Mouse (Mus musculus): Measurements from ENCODE around the gene Rasgef1a. TPM values are rescaled to one million over a fixed set of nuclear protein-coding genes. Genes with fewer than 3 reads are reported as not detected.

Rasgef1a gene
- polyA plus RNA-seq, 1 experiment from 2014 or later, result 0.33 TPM

DNA sequence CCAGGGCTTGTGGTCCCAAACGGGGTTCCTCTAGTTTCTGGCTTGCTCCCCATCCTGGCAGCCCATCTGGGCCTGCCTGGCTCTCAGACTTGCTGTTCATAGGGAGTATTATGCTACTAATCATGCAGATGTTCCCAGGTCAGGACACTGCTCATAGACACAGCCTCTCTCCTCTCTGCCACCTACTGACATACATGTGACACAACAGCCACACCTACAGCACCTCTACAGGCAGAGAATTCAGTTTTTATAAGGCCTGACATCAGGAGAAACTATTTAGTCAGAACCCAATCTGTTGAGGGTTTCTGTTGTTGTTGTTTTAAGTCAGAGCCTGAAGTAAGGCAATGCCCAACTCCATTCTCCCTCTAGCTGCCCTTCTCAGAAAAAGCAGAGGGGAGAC is 100.6 kb downstream of the Rasgef1a start:
- Histone ChIP-seq H3K27me3 (replicated peaks) (no peaks in the 10 kb centered on the region), H3K4me3 (replicated peaks) (no peak overlapping the region), H3K27ac (no peak overlapping the region), H3K9ac (no peak overlapping the region), H3K9me3 (no peaks in the 10 kb centered on the region), H3K36me3 (0 out of 2 replicates have a peak, but pooled peaks cover 2% of the 10 kb centered on the region), H3K4me2 (replicated peaks) (no peak overlapping the region), H3K4me1 (replicated peaks) (no peaks in the 10 kb centered on the region)
- WGBS, result 68% methylated on average over 1 of the region's 1 CpGs
- ATAC-seq, result no peak

DNA sequence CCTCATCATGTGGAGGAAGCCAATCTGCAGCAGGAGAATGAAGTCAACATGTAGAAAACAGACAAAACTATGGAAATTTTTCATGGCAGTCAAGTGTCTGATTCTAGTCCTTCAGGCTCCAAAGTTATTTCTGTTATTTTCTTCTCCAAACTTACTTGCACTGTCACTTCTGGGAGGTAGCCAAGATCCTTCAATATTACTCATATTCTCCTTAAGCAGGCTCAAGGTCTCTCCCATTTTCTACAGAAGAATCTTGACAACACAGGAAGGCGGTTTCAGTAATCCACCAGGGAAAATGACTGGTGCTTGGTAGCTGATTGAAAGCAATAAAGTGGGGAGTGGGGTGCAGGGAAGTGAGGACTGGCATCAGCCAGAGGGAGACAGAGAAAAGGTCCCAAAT is 111.5 kb downstream of the Rasgef1a start:
- H3K36me3 ChIP-seq, result 0 out of 2 replicates have a peak, but pooled peaks cover 3% of the 10 kb centered on the region
- no peak for ATAC-seq
- H3K4me1 ChIP-seq (replicated peaks), result no peaks in the 10 kb centered on the region
- no peak overlapping the region for H3K4me3 ChIP-seq (replicated peaks)
- WGBS, result 76% methylated on average over 1 of the region's 1 CpGs
- H3K9me3 ChIP-seq, result no peaks in the 10 kb centered on the region
- no peak overlapping the region for H3K9ac ChIP-seq
- no peak overlapping the region for H3K27ac ChIP-seq
- no peak overlapping the region for H3K4me2 ChIP-seq (replicated peaks)
- no peaks in the 10 kb centered on the region for H3K27me3 ChIP-seq (replicated peaks)

DNA sequence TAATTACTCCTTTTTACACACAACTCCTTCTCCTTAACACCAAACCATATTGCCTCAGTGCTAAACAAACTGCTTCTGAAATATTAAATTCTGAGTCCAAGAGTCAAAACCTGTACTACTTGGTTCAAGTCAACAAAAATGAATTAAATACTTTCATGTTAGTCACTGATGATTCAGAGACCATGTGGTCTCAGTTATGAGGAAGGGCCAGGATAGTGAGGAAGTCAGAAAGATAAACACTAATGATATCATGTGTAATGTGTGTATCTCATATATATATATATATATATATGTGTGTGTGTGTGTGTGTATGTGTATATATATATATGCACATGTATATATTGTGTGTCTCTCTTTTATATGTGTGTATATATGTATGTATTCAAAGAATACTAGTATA is 115.3 kb downstream of the Rasgef1a start:
- H3K4me2 ChIP-seq (replicated peaks), result no peak overlapping the region
- no peak overlapping the region for H3K9ac ChIP-seq
- no peak for ATAC-seq
- no peak overlapping the region for H3K27ac ChIP-seq
- no peak overlapping the region for H3K4me3 ChIP-seq (replicated peaks)
- no peaks in the 10 kb centered on the region for H3K9me3 ChIP-seq
- no peaks in the 10 kb centered on the region for H3K4me1 ChIP-seq (replicated peaks)
- H3K27me3 ChIP-seq (replicated peaks), result no peaks in the 10 kb centered on the region
- 0 out of 2 replicates have a peak, but pooled peaks cover 3% of the 10 kb centered on the region for H3K36me3 ChIP-seq

DNA sequence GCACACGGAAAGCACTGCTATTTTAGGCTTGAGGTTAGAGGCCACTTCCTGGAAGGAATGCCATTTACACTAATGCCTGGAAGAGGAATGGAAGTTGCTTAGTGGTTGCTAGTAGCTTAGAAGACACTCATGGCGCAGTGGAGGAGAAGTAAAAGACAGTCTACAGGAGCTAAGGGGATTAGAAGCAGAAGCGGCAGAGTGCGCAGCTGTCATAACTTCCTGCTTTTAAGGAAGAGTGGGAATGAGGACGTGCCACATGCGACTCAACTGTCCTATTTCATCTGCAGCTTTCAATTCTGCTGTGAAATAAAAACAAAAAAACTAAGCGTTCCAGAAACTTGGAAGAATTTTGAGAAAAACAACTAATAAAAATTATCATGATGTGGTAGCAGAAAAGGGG is 116.0 kb downstream of the Rasgef1a start:
- no peak for ATAC-seq
- H3K27ac ChIP-seq, result no peak overlapping the region

DNA sequence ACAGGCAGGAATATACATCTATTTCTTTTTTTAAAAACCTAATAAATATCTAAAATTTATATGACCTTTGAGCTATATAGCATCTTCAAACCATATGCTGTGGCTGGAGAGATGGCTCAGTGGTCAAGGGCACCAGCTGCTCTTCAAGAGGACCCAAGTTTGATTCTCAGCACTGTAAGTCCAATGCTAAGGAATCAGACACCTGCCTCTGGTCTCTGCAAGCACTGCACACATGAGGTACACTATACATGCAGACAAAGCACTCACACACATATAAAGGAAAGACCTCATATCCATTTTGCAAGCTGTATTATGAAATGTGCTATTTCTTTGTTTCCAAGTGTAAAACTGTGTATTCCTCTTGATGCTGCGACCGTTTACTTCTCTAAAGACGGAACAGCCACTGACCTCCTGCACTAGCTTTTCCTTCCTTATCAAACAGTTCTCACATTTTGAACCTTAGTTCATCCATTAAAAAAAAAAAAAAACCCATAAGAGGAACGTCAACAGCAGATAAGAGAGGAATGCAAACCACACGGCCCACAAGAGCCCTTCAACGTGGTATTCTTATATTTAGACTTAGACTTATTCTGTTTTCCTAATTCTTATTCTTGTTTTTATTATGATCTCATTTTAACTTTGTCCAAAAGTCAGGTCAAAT is 116.7 kb downstream of the Rasgef1a start:
- no peak overlapping the region for H3K4me2 ChIP-seq (replicated peaks)
- no peak overlapping the region for H3K27ac ChIP-seq
- WGBS, result 53% methylated on average over 6 of the region's 6 CpGs
- 0 out of 2 replicates have a peak, but pooled peaks cover 2% of the 10 kb centered on the region for H3K36me3 ChIP-seq
- no peak overlapping the region for H3K9ac ChIP-seq
- ATAC-seq, result no peak
- H3K27me3 ChIP-seq (replicated peaks), result no peaks in the 10 kb centered on the region
- H3K9me3 ChIP-seq, result no peaks in the 10 kb centered on the region
- H3K4me3 ChIP-seq (replicated peaks), result no peak overlapping the region
- H3K4me1 ChIP-seq (replicated peaks), result no peaks in the 10 kb centered on the region

More for the DNA sequence above, 116.0 kb downstream of the Rasgef1a start:
- no peaks in the 10 kb centered on the region for H3K4me1 ChIP-seq (replicated peaks)
- no peak overlapping the region for H3K9ac ChIP-seq
- WGBS, result 69% methylated on average over 7 of the region's 7 CpGs
- H3K27me3 ChIP-seq (replicated peaks), result no peaks in the 10 kb centered on the region
- H3K4me3 ChIP-seq (replicated peaks), result no peak overlapping the region
- H3K9me3 ChIP-seq, result no peaks in the 10 kb centered on the region
- H3K4me2 ChIP-seq (replicated peaks), result no peak overlapping the region
- 0 out of 2 replicates have a peak, but pooled peaks cover 3% of the 10 kb centered on the region for H3K36me3 ChIP-seq

DNA sequence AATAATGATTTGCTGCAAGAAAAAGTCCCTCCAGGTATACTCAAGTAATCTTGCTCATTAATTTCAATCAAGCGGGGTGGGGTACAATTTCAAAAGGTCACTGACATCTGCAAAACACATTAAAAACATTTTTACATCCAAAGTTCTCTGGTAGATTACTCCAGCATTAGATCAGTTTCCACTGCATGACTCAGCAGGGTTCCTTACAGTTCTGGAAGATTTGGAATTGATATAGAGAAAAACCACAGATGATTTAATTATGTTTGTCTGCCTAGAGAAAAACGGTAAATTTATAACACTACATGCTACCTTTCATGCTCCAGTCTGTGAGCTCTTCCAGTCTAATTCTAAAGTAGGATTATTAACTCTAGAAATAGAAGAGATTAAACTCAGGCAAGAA is 118.8 kb downstream of the Rasgef1a start:
- 80% methylated on average over 2 of the region's 2 CpGs for WGBS

DNA sequence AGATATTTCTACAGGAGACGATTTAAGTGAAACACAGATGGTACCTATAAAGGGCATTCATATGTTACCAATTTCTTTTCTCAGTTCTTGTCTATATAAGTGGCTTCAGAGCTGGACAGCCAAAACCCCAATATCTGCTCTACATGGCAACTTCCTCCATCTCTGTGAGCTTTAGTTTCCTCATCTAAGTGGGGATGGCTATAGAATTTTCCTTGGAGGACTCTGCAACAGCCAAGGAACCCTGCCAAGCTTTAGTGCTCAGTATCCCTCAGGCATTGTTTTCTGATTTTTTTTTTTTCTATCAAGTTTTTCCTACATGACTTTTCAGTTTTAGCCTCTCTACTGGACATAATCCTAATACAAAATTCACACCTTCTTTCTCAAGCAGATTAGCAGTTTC is 123.2 kb downstream of the Rasgef1a start:
- H3K4me2 ChIP-seq (replicated peaks), result no peak overlapping the region
- ATAC-seq, result no peak
- H3K4me3 ChIP-seq (replicated peaks), result no peak overlapping the region
- no peak overlapping the region for H3K27ac ChIP-seq
- H3K4me1 ChIP-seq (replicated peaks), result no peaks in the 10 kb centered on the region
- 87% methylated on average over 1 of the region's 1 CpGs for WGBS
- no peaks in the 10 kb centered on the region for H3K36me3 ChIP-seq
- H3K27me3 ChIP-seq (replicated peaks), result no peaks in the 10 kb centered on the region
- no peaks in the 10 kb centered on the region for H3K9me3 ChIP-seq
- no peak overlapping the region for H3K9ac ChIP-seq

More for the DNA sequence above, 118.8 kb downstream of the Rasgef1a start:
- H3K36me3 ChIP-seq, result no peaks in the 10 kb centered on the region
- H3K4me3 ChIP-seq (replicated peaks), result no peak overlapping the region
- no peak for ATAC-seq
- no peaks in the 10 kb centered on the region for H3K4me1 ChIP-seq (replicated peaks)
- H3K4me2 ChIP-seq (replicated peaks), result no peak overlapping the region
- no peak overlapping the region for H3K9ac ChIP-seq
- H3K27me3 ChIP-seq (replicated peaks), result no peaks in the 10 kb centered on the region
- H3K9me3 ChIP-seq, result no peaks in the 10 kb centered on the region
- H3K27ac ChIP-seq, result no peak overlapping the region

DNA sequence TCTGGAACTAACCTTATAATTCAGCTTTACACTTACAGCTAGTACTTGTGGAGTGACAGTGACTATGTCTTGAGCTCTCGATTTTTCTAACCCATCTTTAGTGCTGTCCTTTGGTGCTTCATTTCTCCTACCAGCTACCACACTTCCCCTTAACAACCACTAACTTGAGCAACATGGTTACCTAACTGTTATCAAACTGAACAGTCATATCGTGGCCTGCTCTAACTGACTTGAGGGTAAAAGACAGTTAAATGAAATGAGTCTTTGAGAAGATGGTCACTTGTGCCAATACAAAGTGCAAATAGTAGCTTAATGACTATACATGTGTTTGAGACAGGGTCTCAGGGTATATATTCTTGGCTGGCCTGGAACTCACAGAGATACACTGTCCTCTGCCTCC is 125.9 kb downstream of the Rasgef1a start:
- Histone ChIP-seq H3K27me3 (replicated peaks) (no peaks in the 10 kb centered on the region), H3K4me2 (replicated peaks) (no peak overlapping the region), H3K9ac (no peak overlapping the region), H3K4me3 (replicated peaks) (no peak overlapping the region), H3K9me3 (no peaks in the 10 kb centered on the region), H3K4me1 (replicated peaks) (no peaks in the 10 kb centered on the region), H3K36me3 (no peaks in the 10 kb centered on the region), H3K27ac (no peak overlapping the region)
- WGBS, result 69% methylated on average over 2 of the region's 2 CpGs
- no peak for ATAC-seq

DNA sequence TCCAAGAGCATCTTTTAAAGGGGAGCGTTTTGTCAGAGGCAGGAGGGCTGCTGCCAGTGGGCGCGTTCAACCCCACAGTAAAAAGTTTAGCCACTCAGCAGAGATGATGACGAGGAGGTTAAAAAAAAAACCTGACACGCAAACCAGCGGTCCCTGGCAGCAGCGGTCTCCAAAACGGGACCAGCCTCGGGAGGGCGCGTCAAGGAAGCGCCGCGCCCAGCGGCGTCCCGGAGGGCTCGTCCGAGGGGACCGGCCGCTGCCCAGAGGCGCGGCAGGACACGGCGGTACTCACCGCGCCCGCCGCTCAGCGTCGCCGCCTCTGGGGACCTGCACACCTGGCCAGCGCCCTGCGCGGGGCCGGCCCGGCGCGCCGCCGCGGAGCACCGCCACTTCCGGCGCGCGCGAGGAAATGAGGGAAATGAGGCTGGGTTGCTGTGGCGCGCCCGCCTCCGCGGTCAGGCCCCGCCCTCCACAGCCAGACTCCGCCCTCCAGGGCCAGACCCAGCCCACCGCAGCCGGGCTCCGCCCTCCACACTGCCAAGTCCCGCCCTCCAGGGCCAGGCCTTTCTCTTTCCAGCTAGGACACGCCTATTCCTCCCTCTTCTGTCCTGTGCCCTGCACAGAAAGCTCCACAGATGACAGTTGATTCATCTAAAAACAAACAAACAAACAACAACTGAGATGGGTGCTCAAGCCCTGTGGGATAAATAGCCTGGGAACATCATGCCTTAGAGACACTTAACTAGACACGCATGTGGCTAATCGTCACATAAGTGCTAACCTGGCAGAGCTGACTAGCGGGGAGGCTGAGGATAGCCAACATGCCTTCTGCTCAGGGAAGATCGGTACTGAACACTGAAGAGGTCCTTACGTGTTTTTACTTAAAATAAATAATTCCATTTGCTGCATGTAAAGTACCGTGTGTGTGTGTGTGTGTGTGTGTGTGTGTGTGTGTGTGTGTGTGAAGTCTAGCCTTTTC is 127.8 kb downstream of the Rasgef1a start, which contains the start of gene Csgalnact2:
Gene Csgalnact2, minus strand, starts transcription at position 410 of the 979 bp plus-strand sequence.
- Histone ChIP-seq H3K4me2 (replicated peaks) (peak within 1 kb of the TSS; percentile 60), H3K4me1 (replicated peaks) (no peaks in the 10 kb centered on the region), H3K4me3 (replicated peaks) (peak within 1 kb of the TSS; percentile 84), H3K36me3 (no peaks in the 10 kb centered on the region), H3K9me3 (no peaks in the 10 kb centered on the region), H3K27ac (peak within 1 kb of the TSS; percentile 61; the same call in 1 of the 2 replicates), H3K27me3 (replicated peaks) (no peaks in the 10 kb centered on the region), H3K9ac (peak within 1 kb of the TSS; percentile 71)
- 5% methylated on average over 66 of the region's 66 CpGs for WGBS
- ATAC-seq, result peak; percentile 100

DNA sequence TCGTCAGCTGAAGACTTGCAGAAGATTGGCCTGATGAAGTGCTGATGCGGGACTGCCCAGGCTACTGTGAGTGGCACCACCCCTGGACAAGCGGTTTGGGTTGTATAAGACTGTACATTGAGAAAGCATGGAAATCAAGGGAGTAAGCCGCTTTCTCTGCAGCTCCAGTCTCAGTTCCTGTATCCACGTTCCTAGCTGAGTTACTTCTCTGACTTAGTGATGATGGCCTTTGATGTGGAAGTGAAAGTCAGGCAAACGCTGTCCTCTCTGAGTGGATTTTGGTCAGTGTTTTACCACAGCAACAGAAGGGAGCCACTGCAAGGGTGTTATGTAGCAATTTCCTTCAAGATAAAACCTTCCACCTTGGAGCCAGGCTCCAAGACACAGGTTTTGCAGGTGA is 129.7 kb downstream of the Rasgef1a start:
- H3K9ac ChIP-seq, result no peak overlapping the region
- H3K27ac ChIP-seq, result no peak overlapping the region
- H3K27me3 ChIP-seq (replicated peaks), result no peaks in the 10 kb centered on the region
- no peaks in the 10 kb centered on the region for H3K9me3 ChIP-seq
- no peaks in the 10 kb centered on the region for H3K36me3 ChIP-seq
- ATAC-seq, result no peak
- WGBS, result 68% methylated on average over 6 of the region's 6 CpGs
- H3K4me1 ChIP-seq (replicated peaks), result no peaks in the 10 kb centered on the region
- no peak overlapping the region for H3K4me3 ChIP-seq (replicated peaks)
- H3K4me2 ChIP-seq (replicated peaks), result no peak overlapping the region

All from intestine, embryonic 15.5 days (tissue).